9 mouse cellular contexts compared by ENCODE assay signal in genomic region chr7:119111771-119112170, GRCm38 (mm10).
DNase-seq lines count a peak whose midpoint lies in the region; ATAC-seq lines count a peak whose summit lies in the region.
"Had no signal": no experiment of that assay in that cellular context is flagged by ENCODE, and none has a peak within 500 bp of the region (broad histone marks: within the 10 kb centered on the region; RNA-seq: fewer than 3 reads in every experiment).

No protein-coding gene starts in this region.

- H3K4me2 ChIP-seq in forebrain, embryonic 12.5 days: no peak overlapping the region
- no peak overlapping the region for H3K4me2 ChIP-seq in midbrain, embryonic 11.5 days
- H3K4me2 ChIP-seq in midbrain, embryonic 15.5 days: no peak overlapping the region
- H3K4me2 ChIP-seq in neural tube, embryonic 11.5 days (ENCODE audit: low read depth): no peak overlapping the region
- H3K4me2 ChIP-seq: limb, embryonic 15.5 days had no signal

- H3K9me3 ChIP-seq in forebrain, embryonic 10.5 days: no peaks in the 10 kb centered on the region
- H3K9me3 ChIP-seq in forebrain, embryonic 12.5 days: no peaks in the 10 kb centered on the region
- no peaks in the 10 kb centered on the region for H3K9me3 ChIP-seq in midbrain, embryonic 11.5 days (ENCODE audit: control insufficient read depth, low read length)
- no peaks in the 10 kb centered on the region for H3K9me3 ChIP-seq in midbrain, embryonic 15.5 days
- no peaks in the 10 kb centered on the region for H3K9me3 ChIP-seq in neural tube, embryonic 11.5 days (ENCODE audit: control insufficient read depth, low read length)
- H3K9me3 ChIP-seq: limb, embryonic 15.5 days had no signal

- H3K27ac ChIP-seq in forebrain, embryonic 10.5 days: no peak overlapping the region
- no peak overlapping the region for H3K27ac ChIP-seq in forebrain, embryonic 12.5 days
- no peak overlapping the region for H3K27ac ChIP-seq in midbrain, embryonic 11.5 days (ENCODE audit: low read depth, low read length)
- no peak overlapping the region for H3K27ac ChIP-seq in midbrain, embryonic 15.5 days
- no peak overlapping the region for H3K27ac ChIP-seq in neural tube, embryonic 11.5 days (ENCODE audit: low read depth, low read length)
- H3K27ac ChIP-seq: limb, embryonic 15.5 days had no signal

- H3K36me3 ChIP-seq in forebrain, embryonic 10.5 days (replicated peaks): no peaks in the 10 kb centered on the region
- H3K36me3 ChIP-seq in forebrain, embryonic 12.5 days (replicated peaks): no peaks in the 10 kb centered on the region
- no peaks in the 10 kb centered on the region for H3K36me3 ChIP-seq in midbrain, embryonic 11.5 days (ENCODE audit: control insufficient read depth, insufficient read depth, low read length)
- no peaks in the 10 kb centered on the region for H3K36me3 ChIP-seq in midbrain, embryonic 15.5 days (replicated peaks)
- no peaks in the 10 kb centered on the region for H3K36me3 ChIP-seq in neural tube, embryonic 11.5 days (ENCODE audit: control insufficient read depth, insufficient read depth, low read length)
- H3K36me3 ChIP-seq: limb, embryonic 15.5 days had no signal

- 67% methylated on average over 8 of the region's 8 CpGs for WGBS in forebrain, embryonic 10.5 days
- 71% methylated on average over 8 of the region's 8 CpGs for WGBS in forebrain, embryonic 12.5 days
- 74% methylated on average over 8 of the region's 8 CpGs for WGBS in midbrain, embryonic 11.5 days
- WGBS in midbrain, embryonic 15.5 days: 68% methylated on average over 8 of the region's 8 CpGs
- WGBS in neural tube, embryonic 11.5 days: 69% methylated on average over 8 of the region's 8 CpGs

- H3K4me1 ChIP-seq in forebrain, embryonic 10.5 days: no peaks in the 10 kb centered on the region
- no peaks in the 10 kb centered on the region for H3K4me1 ChIP-seq in forebrain, embryonic 12.5 days
- H3K4me1 ChIP-seq in midbrain, embryonic 11.5 days (ENCODE audit: control insufficient read depth, insufficient read depth, low read length): no peaks in the 10 kb centered on the region
- H3K4me1 ChIP-seq in midbrain, embryonic 15.5 days: no peaks in the 10 kb centered on the region
- no peaks in the 10 kb centered on the region for H3K4me1 ChIP-seq in neural tube, embryonic 11.5 days (ENCODE audit: control insufficient read depth, insufficient read depth, low read length)
- H3K4me1 ChIP-seq: limb, embryonic 15.5 days had no signal

- no peak overlapping the region for H3K4me3 ChIP-seq in forebrain, embryonic 10.5 days
- H3K4me3 ChIP-seq in forebrain, embryonic 12.5 days (replicated peaks): no peak overlapping the region
- no peak overlapping the region for H3K4me3 ChIP-seq in midbrain, embryonic 11.5 days (ENCODE audit: low read depth, low read length)
- H3K4me3 ChIP-seq in midbrain, embryonic 15.5 days: no peak overlapping the region
- no peak overlapping the region for H3K4me3 ChIP-seq in neural tube, embryonic 11.5 days (ENCODE audit: low read depth, low read length)
- H3K4me3 ChIP-seq: limb, embryonic 15.5 days had no signal

- peak; percentile 18 for DNase-seq in forebrain, embryonic 10.5 days (ENCODE audit: extremely low spot score, low spot score)
- DNase-seq in midbrain, embryonic 11.5 days (ENCODE audit: low spot score, missing footprints): peak; percentile 91
- peak; percentile 52 for DNase-seq in embryo, embryonic 11.5 days (ENCODE audit: low read depth, low spot score)
- DNase-seq in neural tube, embryonic 11.5 days (ENCODE audit: low spot score): peak; percentile 32
- DNase-seq in layer of hippocampus, postnatal 14 days (ENCODE audit: low spot score in 2 of 2): no peak

- no peaks in the 10 kb centered on the region for H3K27me3 ChIP-seq in forebrain, embryonic 10.5 days (ENCODE audit: poor library complexity, severe bottlenecking)
- H3K27me3 ChIP-seq in forebrain, embryonic 12.5 days: no peaks in the 10 kb centered on the region
- no peaks in the 10 kb centered on the region for H3K27me3 ChIP-seq in midbrain, embryonic 11.5 days (ENCODE audit: control insufficient read depth, insufficient read depth, low read length)
- no peaks in the 10 kb centered on the region for H3K27me3 ChIP-seq in midbrain, embryonic 15.5 days (replicated peaks)
- H3K27me3 ChIP-seq in neural tube, embryonic 11.5 days (ENCODE audit: control insufficient read depth, insufficient read depth, low read length): no peaks in the 10 kb centered on the region
- H3K27me3 ChIP-seq: limb, embryonic 15.5 days had no signal

- H3K9ac ChIP-seq in forebrain, embryonic 12.5 days: no peak overlapping the region
- H3K9ac ChIP-seq in midbrain, embryonic 11.5 days (ENCODE audit: low read length): no peak overlapping the region
- no peak overlapping the region for H3K9ac ChIP-seq in midbrain, embryonic 15.5 days
- no peak overlapping the region for H3K9ac ChIP-seq in neural tube, embryonic 11.5 days (ENCODE audit: low read length)
- H3K9ac ChIP-seq: limb, embryonic 15.5 days had no signal

- no peak for ATAC-seq in forebrain, embryonic 12.5 days (ENCODE audit: low FRiP score)
- ATAC-seq in midbrain, embryonic 11.5 days (ENCODE audit: low FRiP score): no peak
- no peak for ATAC-seq in midbrain, embryonic 15.5 days (replicated peaks)
- no peak for ATAC-seq in neural tube, embryonic 11.5 days (ENCODE audit: insufficient read depth, low FRiP score, low TSS enrichment)
- ATAC-seq in granulocyte monocyte progenitor cell, adult 5-6 weeks (replicated peaks; ENCODE audit: poor library complexity, severe bottlenecking): no peak

Comparison
In these comparisons a context has a peak if more than half of its experiments do, and no peak if none do; other contexts are left out.
1. DNase-seq: peak in forebrain, embryonic 10.5 days (single experiment), midbrain, embryonic 11.5 days (single experiment), embryo, embryonic 11.5 days (single experiment) and neural tube, embryonic 11.5 days (single experiment); none in layer of hippocampus, postnatal 14 days (0 of 2).